Mouse (Mus musculus) heart, adult 11 months (tissue): ENCODE results near the gene Wdr63.
A peak's percentile ranks its signal among the peaks of the same experiment; 100 is the strongest.

ENCODE experiments used
- DNase-seq: peaks from one replicate; pipeline ENCODE4 v3.0.0; 2022

The Wdr63 gene

DNA sequence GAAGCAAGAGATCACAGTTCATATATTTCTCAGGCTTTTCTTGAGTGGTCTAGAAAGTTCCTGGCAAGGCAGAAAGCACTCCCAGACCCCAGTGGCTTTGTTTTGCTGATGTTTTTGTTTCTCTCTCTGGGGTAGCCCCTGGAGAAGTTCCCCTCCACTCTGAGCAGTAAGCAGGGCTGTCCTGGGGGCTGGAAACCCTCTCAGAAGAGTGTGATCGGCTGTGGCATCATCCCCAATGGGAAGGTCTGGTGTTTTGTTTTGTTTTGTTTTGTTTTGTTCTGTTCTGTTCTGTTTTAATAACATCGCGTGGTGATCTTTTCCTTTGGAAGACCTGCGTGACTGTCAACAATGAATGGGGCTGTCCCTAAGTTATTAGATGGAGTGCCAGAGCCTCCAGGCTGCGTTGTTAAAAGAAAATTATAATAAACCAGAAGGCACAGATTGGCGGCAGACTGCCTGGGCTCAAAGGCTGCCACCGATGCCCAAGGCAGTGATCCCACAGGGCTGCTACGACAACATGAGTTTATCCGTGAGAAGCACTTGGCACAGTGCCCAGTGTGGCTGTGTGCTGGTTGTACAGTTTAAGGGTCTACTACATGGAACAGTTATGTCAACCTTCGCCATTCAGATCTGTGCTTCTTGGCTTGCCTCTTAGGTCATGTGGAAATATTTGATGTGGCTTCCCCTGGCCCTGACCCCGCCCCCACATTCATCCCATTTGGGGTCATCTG, 56.5 kb downstream of the Wdr63 start:
- DNase-seq = peak; percentile 89

DNA sequence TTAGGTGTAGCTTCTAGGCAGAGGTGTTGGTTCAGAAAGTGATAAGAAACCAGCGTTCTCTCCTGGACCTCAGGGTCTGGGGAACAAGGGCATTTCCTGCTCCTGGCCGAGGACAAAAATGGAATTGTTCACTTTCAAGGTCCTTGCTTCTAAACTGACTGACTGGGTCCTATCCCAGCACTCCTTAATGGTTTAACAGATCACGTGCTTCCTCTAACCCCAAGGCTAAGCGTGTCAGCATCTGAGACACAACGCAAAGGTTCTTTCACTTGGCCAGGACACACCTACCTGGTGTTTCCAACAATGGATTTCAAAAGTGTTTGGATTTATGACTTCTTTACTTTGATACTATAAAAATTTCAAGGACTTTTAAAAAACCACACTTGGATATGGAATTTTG, 58.0 kb downstream of the Wdr63 start:
- no peak for DNase-seq

DNA sequence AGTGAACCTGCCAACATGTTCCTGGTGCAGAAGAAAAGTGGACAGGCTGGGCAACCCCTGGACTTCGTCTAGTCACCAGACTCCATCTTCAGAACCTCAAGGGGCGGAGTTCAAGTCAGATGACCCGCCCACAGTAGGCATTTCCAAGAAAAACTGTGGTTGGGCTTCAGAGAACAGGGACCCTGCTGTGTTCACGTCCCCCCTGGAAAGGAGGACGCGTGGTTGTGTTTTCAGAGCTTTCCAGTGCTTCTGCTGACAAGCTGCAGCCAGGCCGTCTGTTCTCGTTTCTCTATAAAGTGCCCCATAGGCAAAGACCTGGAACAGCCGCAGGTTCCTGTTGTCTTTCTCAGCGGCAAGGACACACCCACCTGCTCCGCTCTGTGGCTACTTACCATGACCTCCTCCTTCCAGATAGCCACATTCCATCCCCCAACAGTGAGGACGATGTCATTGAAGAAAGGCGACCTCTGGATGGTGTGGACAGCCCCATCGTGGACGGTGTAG, 60.2 kb downstream of the Wdr63 start:
- DNase-seq = peak; percentile 92

DNA sequence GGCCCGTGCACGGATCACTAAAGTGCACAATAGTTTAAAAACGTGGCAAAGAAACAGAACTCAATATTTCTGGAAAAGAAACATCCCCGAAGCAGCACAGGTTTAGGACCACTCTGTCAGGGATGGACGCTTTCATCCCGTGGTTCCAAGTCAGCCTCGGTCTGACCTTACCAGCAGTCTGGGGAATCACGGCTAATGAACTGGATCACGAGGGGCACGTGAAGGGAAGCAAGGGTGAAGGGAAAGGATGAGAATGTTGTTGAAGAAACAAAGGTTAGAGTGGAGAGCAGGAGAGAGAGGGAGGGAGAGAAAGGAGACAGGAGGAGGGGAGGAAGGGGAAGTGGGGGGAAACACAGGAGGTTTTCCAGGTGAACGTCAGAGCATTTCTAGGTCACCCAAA, 61.9 kb downstream of the Wdr63 start:
- DNase-seq = no peak

DNA sequence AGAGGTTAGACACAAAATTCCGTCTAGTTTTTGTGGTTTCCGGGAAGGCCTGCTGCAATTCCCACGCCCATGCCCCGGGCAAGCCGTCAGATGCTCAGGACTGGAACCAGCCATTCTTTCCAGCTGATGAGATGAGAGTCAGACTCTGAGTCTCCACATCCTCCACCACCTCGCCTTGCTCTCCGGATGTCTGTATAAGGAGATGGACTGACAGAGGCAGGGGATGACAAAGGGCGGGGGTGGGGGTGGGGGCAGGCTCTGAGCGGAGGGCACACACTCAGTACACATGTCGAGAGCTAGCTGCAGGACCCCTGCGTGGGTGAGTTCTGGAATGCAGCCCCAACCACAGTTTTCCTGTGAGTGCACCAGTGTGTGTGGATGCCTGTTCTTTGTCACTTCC, 63.0 kb downstream of the Wdr63 start:
- peak; percentile 92 for DNase-seq

DNA sequence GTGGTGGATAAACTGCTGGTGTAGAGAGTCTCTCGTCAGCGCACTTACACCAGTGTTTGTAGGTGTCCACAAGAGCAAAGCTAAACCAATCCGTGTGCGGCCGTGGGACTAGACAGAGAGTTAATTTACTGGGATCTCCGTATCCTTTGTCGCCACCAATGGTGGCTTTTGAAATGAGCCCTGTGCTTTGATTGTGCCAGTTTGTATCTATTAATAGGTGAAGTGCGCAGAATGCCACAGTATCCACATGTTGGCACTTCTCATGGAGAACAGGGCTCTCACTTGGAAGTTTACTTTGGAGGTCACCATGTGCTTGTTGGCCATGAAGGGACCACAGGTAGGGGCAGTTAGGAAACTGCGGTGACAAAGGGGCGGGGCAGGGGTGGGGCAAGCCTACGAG, 66.5 kb downstream of the Wdr63 start:
- DNase-seq = peak; percentile 95

DNA sequence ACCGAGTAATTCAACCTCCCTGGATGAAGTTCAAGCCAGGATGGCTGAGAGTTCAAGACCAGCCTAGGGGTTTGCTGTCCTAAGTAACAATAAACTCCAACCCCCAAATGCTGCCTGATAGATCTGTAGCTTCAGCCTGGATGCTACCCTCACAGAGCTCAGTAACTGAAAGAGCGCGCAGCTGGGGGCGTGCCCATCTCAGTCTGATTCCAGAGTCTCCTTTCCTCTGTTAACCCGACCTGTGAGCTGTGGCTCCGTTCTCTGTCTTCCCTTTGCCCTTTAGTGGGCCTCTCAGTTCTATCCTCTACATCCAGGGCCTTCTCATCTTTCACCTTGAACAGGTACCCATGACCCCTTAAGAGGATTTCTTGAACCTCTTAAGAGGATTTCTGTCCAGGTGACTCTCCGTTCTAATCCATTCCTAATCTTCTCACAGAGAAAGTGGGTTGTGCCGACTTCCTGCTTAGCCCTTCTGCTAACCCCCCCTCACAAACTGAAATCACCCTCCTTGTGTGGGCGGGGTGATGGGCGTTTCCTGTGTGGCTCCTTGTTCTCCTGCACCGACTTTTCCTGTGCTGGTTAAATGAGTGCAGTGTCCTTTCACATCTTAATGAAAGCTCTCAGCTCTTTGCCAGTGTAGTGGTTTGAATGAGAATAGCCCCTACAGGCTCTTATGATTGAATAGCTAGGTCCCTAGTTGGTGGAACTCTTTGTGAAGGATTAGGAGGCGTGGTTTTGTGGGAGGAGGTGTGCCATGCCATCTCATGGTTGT, 68.6 kb downstream of the Wdr63 start:
- no peak for DNase-seq

DNA sequence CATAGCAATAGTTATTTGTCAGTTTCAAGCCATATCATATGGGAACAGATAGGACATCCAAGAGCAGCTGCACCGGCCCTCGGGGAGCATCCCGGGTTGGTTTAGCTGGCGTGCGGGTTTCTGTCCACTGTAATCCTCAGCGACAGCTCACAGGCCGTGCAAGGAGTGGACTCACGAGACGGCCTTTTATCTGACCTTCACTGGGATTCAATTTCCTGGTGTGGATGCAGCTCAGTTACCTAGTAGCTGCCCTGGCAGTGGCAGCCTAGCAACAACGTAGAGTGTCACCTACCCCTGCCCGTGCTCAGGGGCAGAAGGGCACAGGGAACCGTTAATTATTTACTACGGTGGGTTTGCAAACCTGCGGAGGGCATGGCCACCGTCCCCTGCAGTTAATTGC, 70.0 kb downstream of the Wdr63 start:
- DNase-seq = no peak

DNA sequence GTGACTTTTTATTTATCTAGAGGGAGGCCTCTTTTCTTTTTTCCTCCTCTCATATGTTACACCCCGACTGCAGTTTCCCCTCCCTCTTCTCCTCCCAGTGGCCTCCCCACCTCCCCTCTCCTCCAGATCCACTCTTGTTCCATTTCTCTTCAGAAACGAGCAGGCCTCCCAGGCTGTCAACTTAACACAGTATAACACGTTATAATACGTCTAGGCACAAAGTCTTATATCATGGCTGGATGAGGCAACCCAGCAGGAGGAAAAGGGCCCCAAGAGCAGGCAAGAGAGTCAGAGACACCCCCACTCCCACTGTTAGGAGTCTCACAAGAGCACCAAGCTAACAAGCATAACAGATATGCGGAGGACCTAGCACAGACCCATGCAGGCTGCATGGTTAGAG, 75.0 kb downstream of the Wdr63 start:
- DNase-seq = peak; percentile 55

DNA sequence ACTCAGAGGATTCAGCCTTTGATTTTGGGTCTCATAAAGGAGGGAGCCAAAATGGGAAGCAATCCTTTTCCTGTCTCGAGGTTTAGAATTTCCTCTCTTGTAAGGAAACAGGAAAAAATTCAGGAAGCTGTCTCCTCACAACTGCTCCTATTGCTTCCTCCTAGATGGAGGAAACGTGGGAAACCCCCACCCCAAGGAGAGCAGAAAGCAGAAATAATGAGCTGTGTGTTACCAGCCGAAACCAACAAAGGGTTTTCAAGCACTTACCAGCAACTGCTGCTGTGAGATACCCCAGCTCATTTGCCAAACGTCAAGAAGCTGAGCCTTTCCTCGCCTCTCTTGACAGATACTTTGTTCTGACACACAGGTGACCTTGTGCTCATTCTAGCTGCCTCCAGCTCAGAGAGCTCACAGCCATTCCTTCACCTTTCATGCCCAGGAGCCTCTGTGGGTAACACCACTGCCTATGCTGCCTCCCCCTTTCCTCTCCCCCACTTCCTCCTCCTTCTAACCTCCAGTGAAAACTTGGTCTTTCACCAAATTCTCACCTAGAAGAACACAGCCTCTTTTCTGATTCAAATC, 77.6 kb downstream of the Wdr63 start:
- DNase-seq = peak; percentile 52

DNA sequence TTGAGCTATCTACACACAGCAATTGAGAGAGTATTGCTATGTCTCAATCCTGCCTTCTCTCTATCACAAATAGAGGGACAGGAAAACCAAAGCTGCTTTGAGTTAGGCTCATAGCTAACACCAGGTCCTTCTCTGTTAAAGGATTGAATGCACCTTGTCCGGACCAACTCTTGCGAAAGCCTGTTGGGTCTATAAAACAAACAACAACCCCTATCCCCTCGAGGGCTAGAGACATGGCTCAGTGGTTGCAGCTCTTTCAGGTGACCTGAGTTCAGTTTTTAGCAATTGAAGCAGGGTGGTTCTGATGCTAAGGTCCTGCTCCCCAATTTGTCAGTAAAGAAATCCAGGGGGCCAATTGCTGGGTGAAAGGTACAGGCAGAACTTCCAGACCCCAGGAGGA, 78.7 kb downstream of the Wdr63 start:
- peak; percentile 74 for DNase-seq

DNA sequence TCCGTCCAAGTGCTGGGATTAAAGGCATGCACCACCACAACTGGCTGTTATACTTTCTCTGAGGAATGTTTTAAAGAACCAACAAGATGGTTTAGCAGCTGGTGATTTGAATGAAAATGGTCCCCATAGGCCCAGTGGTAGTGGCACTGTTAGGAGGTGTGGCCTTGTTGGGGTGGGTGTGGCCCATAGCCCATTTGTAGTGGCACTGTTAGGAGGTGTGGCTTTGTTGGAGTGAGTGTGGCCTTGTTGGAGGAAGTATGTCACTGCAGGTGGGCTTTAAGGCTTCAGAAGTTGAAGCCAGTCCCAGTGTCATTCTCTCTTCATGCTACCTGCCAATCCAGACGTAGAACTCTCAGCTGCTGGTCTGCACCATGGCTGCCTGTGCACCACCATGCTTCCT, 79.5 kb downstream of the Wdr63 start:
- DNase-seq = peak; percentile 72

DNA sequence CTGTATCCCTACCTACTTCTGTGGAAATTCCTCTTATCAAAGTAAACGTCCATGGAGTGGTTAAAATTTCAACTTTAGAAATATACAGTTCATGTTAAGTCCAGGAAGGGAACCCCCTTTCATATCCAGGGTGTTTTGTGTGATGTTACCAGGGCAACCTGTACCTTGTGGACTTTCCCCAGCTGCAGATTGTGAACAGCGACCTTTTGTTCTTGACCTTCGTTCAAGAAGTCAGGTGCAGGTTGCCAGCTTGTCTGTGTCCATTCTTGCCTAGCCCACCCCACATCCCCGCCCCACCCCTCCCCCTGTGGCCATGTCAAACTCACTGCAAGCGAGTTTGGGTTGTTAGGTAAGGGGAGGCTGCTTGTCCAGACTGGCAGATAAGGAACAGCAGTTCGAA, 80.8 kb downstream of the Wdr63 start:
- peak; percentile 21 for DNase-seq

DNA sequence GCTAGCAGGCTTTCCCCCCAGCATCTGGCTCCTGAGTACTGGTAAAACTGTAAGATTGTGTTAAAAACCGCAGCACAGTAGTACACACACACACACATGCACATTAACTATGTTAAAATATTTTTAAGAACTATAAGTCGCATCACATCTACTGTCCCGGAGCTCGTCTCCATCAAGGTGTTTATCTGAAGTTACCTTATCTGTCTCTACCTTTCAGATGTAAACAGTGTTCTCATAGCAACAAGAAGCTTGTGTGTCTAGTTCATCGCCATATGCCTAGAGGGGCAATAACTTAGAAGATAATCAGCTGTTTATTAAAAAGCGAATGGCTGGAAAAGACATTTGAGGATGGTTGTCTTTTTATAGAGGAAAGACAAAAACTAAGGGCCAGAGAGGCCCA, 82.4 kb downstream of the Wdr63 start:
- peak; percentile 71 for DNase-seq

DNA sequence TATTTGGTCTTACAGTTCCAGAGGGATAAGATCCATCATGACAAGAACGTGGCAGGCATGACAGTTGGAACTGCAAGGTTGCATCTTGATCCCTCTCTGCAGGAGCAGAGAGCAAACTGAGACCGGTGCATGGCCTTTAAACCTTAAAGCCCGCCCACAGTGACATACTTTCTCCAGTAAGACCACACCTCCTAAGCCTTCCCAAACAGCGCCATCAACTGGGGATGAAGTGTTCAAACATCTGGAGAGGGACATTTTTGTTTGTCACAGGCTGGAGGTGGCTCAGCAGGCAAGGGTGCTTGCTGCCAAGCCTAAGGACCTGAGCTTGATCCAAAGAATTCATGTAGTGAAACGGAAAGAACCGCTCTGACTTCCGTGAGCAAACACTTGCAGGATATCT, 83.2 kb downstream of the Wdr63 start:
- peak; percentile 54 for DNase-seq

DNA sequence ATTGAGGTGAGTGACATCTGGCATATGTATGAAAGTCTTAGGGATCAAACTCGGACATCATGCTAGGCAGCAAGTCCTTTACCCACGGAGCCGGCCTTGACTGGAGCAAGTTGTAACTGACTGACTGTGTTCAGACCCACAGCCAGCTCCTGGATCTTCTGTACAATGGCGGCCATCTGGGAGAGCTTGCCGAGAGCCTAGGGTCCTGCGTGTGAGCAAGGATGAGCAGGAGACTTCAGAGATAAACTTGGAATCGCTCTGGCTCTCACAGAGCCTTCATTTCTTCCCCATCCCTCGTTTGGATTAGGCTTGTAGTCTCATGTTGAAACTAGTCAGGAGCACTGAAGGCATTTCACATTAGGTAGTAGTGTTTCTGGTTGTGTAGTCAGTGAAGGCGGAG, 85.7 kb downstream of the Wdr63 start:
- DNase-seq = peak; percentile 62

DNA sequence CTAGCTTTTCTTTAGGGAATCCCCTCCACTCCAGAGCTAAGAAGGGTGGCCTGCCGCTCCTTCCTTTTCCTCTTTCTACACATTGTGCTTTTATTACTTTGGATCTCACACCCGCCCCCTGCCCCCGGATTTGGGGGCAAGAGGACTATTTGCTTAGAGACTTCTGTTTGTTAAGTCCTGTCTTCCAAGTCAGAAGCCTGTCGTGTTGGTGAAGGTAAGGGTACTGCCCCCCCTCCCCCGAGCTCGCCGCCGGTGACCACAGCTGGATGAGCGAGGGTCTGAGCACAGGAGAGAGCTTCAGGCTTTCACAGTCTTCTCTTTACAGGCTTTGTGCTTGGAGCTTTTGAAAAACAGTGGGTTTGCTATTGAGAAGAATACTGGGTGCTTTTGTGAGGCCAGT, 90.4 kb downstream of the Wdr63 start:
- peak; percentile 83 for DNase-seq

DNA sequence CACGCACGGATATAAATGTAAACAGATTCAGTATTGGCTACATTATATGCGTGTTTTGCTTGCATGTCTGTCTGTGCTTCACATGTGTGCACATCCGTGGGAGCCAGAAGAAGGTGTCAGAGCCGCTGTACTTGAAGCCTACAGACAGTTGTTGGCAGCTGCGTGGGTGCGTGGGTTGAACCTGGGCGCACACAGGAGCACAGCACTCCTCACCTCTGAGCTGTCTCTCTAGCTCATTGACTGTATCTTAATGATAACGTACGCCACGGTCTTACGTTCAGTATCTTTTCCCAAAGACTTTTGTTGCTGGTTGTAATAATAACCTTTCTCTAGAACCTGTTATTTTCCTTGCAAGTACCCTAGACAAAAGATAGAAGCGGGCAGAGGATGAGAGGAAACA, 91.0 kb downstream of the Wdr63 start:
- peak; percentile 61 for DNase-seq

DNA sequence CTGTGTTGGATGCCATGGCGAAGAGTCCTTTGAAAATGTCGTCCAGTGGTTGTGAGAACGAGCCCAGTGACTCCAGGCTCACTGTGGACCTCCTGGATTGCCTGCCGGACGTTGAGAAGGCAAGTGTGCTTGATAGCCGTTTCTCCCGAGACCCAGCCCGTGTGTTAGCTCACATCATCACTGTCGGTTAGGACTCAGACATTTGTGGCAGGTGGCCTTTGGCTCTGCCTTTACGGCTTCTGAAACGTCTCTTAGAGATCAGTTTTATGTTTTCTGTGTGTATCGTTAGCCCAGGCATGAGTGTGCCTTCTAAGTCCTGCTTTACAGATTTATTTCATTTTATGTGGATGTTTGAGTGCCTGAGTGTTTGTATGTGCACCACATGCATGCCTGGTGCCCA, 93.6 kb downstream of the Wdr63 start:
- DNase-seq = peak; percentile 60

DNA sequence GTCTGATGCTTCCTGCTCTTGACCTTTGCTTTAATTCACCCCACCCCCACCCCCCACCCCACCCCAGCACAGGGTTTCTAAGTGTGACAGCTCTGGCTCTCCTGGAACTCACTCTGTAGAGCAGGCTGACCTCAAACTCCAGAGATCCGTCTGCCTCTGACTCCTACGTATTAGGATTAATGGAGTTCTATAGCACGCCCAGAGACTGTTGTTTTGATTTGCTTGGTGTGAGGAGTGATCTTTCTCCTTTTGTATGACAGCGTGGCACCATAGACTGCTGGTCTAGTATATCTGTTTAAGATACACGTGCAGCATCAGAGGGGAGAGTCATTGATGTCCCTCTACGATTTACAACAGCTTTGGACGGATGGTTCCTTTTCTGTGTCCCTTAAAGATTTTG, 94.4 kb downstream of the Wdr63 start:
- peak; percentile 71 for DNase-seq

DNA sequence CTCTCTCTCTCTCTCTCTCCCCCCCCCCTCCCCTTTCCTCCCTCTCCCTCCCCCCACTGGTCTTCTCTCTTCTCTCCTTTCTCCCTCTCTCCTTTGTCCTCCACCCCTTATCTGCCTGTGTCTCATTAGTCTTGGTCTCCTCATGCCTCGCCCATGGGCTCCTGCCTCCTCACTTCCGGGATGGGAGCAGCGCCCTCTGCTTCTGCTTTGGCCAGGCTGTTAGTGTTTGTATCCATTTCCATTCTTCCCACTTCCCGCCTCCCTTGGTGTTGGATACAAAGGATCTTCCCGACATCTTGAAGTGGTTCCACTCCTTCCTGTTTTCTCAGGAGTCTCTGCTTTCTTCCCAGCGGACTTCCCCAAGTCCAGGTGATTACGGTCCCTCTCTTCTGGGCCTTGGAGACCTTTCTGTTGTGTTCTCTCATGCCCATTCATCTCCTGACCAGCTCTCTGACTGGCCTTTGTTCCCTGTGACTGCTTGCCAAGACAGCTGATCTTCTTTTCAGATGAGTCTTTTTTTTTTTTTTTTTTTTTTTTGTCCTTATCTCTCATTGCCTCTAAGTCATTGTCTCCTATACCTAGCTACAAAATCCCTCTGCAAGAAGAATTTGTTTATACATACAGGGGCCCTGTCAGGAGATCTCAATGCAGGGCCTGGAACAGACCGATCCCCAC, 96.2 kb downstream of the Wdr63 start:
- peak; percentile 77 for DNase-seq

DNA sequence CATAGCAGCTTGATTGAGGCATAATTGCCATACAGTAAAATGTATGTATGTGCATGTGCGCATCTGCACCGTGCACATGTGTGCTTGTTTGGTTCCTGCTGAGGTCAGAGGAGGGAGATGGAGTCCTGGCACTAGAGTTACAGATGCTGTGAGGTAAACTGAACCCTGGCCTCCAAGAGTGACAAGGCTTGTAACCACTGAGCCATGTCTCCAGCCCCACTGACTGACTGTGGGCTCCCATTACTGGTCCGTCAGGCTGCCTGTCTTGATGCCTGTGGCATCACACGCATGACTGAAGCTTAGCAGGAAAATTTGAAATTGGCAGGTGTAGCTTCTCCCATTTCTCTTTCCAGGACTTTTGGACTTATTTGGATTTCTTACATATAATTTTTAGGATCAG, 97.2 kb downstream of the Wdr63 start:
- peak; percentile 79 for DNase-seq

DNA sequence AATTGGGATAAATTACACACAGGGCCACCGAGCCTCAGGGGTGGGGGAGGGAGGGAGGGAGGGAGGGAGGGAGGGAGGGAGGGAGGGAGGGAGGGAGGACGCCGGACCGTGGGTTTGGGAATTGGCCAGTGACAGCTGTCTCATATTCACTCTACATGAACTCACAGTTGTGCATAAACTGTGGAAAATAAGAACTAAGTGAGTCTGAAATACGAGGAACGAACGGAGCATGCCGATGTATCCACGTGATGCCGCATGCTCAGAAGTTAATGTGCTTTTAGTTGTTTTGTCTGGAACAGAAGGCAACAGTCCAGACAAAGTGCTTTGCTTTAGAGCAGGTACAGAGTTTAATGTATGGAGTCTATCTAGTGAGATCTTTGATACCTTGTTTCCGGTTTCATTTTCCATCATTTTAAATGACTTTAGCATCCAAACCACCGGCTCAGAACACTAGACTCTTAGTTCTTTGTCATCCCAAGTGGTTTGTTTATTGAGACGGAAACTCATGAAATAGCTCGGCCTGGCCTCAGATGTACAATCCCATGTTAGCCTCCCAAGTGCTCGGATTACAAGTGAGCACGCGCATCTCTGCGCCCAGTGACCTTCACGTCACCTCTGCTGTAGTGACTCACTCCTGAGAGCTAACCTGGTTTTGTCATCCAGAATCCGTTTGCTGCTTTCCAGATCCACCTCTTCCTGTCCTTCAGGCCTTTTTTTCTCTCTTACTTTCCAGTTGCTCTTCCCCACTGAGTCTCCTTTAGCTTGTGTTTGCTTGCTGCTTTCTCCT, 97.9 kb downstream of the Wdr63 start:
- peak; percentile 93 for DNase-seq
